Mouse (Mus musculus) erythroblast, embryonic 14.5 days (primary cell): ENCODE measurements around the gene Tenm4.

Source experiments
- GATA1 ChIP-seq: IDR thresholded peaks from 2 replicates; pipeline ENCODE4 v1.6.1; 2012; ENCODE audit warnings: low read length, inconsistent platforms, mixed read lengths
- TAL1 ChIP-seq: IDR thresholded peaks from 3 replicates; pipeline ENCODE4 v1.6.1; 2012; ENCODE audit warnings: low read length, inconsistent platforms, mixed read lengths

DNA sequence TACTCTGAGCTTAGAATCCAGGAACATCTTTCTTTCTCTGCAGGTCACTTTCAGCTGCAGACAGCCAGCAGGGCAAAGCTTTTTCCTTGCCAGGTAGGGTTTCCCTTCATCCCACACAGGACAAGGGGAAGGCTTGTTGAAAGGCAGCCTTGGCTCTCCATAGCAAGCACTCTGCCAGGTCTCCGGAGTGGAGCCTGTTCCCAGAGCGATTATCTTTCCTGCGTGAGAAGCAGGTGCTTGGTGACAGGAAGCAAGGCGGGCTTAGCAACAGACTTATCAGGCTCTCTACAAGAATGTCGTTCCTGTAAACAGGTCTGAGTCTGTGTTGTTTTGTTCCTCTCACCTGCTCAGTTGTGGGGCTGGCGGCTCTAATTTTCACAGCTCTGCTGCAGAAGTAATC is 186.5 kb downstream of the Tenm4 start:
- no peak for TF ChIP-seq TAL1
- TF ChIP-seq GATA1, result no peak
